In the genomic region with DNA sequence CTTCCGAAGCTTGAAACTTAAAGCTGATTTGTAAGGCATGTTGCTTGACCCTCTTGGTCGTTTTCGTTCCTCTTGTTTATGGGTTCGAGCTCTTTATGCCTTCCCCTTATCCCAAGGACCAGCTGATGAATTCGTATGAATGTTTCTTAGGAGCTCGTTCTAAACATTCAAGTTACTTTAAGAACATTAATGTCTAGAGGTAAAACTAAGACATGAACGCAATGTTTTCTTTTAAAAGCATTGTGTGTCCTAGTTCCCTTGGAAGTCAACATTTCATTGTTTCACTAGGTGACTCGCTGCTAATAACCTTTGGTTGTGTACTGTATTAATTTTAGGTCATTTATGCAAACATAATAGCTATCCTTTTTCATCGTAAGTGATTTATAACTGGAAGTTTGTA, we compare ENCODE assay signal across 9 mouse cellular contexts. TPM values are rescaled to one million over a fixed set of nuclear protein-coding genes. Genes with fewer than 3 reads are reported as not detected.
A peak's percentile ranks its signal among the peaks of the same experiment; 100 is the strongest.
DNase-seq lines count a peak whose midpoint lies in the region; ATAC-seq lines count a peak whose summit lies in the region.
"Had no signal": no experiment of that assay in that cellular context is flagged by ENCODE, and none has a peak within 500 bp of the region (broad histone marks: within the 10 kb centered on the region; RNA-seq: fewer than 3 reads in every experiment).

No protein-coding gene starts in this region.

- 81% methylated on average over 9 of the region's 9 CpGs for WGBS in heart, embryonic 13.5 days
- 90% methylated on average over 9 of the region's 9 CpGs for WGBS in hindbrain, embryonic 13.5 days
- WGBS in midbrain, embryonic 12.5 days = 86% methylated on average over 9 of the region's 9 CpGs

- no peak overlapping the region for H3K27ac ChIP-seq in heart, embryonic 13.5 days (replicated peaks)
- no peak overlapping the region for H3K27ac ChIP-seq in brown adipose tissue, adult 24 weeks (replicated peaks; ENCODE audit: low read depth, low read length)
- H3K27ac ChIP-seq in hindbrain, embryonic 13.5 days = no peak overlapping the region
- no peak overlapping the region for H3K27ac ChIP-seq in midbrain, embryonic 12.5 days (replicated peaks)

- no peaks in the 10 kb centered on the region for H3K27me3 ChIP-seq in heart, embryonic 13.5 days (replicated peaks)
- H3K27me3 ChIP-seq in hindbrain, embryonic 13.5 days = no peaks in the 10 kb centered on the region
- no peaks in the 10 kb centered on the region for H3K27me3 ChIP-seq in midbrain, embryonic 12.5 days

- H3K4me1 ChIP-seq in heart, embryonic 13.5 days = peaks cover 11% of the 10 kb centered on the region
- no peaks in the 10 kb centered on the region for H3K4me1 ChIP-seq in brown adipose tissue, adult 24 weeks (ENCODE audit: control insufficient read depth, insufficient read depth, insufficient read length, low read length)
- peaks cover 6% of the 10 kb centered on the region for H3K4me1 ChIP-seq in hindbrain, embryonic 13.5 days (replicated peaks)
- 0 out of 2 replicates have a peak, but pooled peaks cover 6% of the 10 kb centered on the region for H3K4me1 ChIP-seq in midbrain, embryonic 12.5 days

- no peak for ATAC-seq in heart, embryonic 13.5 days (ENCODE audit: extremely low read depth, insufficient number of reproducible peaks, low FRiP score, low TSS enrichment)
- ATAC-seq in hindbrain, embryonic 13.5 days (ENCODE audit: low FRiP score) = no peak
- no peak for ATAC-seq in midbrain, embryonic 12.5 days (ENCODE audit: low FRiP score, low read depth)

- H3K36me3 ChIP-seq in heart, embryonic 13.5 days = no peaks in the 10 kb centered on the region
- no peaks in the 10 kb centered on the region for H3K36me3 ChIP-seq in hindbrain, embryonic 13.5 days
- H3K36me3 ChIP-seq in midbrain, embryonic 12.5 days = no peaks in the 10 kb centered on the region

- H3K4me2 ChIP-seq in heart, embryonic 13.5 days = peak overlapping the region; percentile 79
- H3K4me2 ChIP-seq in hindbrain, embryonic 13.5 days = peak overlapping the region; percentile 82
- peak overlapping the region; percentile 83 for H3K4me2 ChIP-seq in midbrain, embryonic 12.5 days (replicated peaks)

- H3K4me3 ChIP-seq in heart, embryonic 13.5 days = peak overlapping the region; percentile 73
- H3K4me3 ChIP-seq in brown adipose tissue, adult 24 weeks (ENCODE audit: insufficient read depth, low read depth, low read length) = peak overlapping the region; percentile 89; the same call in 1 of the 2 replicates
- H3K4me3 ChIP-seq in hindbrain, embryonic 13.5 days = peak overlapping the region; percentile 79
- peak overlapping the region; percentile 84 for H3K4me3 ChIP-seq in midbrain, embryonic 12.5 days

- no peaks in the 10 kb centered on the region for H3K9me3 ChIP-seq in heart, embryonic 13.5 days
- H3K9me3 ChIP-seq in hindbrain, embryonic 13.5 days = no peaks in the 10 kb centered on the region
- no peaks in the 10 kb centered on the region for H3K9me3 ChIP-seq in midbrain, embryonic 12.5 days

- DNase-seq in heart, adult 8-10 months (ENCODE audit: low spot score) = no peak
- no peak for DNase-seq in cerebellum, adult 18-20 months
- no peak for DNase-seq in urinary bladder, postnatal 10 days (ENCODE audit: low spot score)
- no peak for DNase-seq in layer of hippocampus, adult 9-11 months

- peak overlapping the region; percentile 90 for H3K9ac ChIP-seq in heart, embryonic 13.5 days
- no peak overlapping the region for H3K9ac ChIP-seq in hindbrain, embryonic 13.5 days
- no peak overlapping the region; the same call in 1 of the 2 replicates for H3K9ac ChIP-seq in midbrain, embryonic 12.5 days (replicated peaks)

RNA-seq across cellular contexts. Expression of gene Rmdn2, which starts 4.2 kb away (rescaled TPM):
- 13.5 and 14.5 TPM in 2 replicates for polyA plus RNA-seq in heart, embryonic 13.5 days (2015; fragmentation: Nextera tagmentation; extraction: Ambion mirVana)
- 10 to 100 TPM in 3 of 4 experiments, 1 to 10 TPM in 1; 9.6 to 15.5 (median 14.7) TPM for total RNA-seq in heart, adult 8-10 months (2022)
- 9.3 and 10.6 TPM in 2 replicates for polyA plus RNA-seq in brown adipose tissue, adult 24 weeks (2012; ENCODE audit: insufficient read depth, insufficient read length, missing spikeins)
- 8.0 and 8.8 TPM in 2 replicates for polyA plus RNA-seq in hindbrain, embryonic 13.5 days (2015; fragmentation: Nextera tagmentation; extraction: Ambion mirVana)
- polyA plus RNA-seq in midbrain, embryonic 12.5 days (2016; fragmentation: Nextera tagmentation; extraction: Ambion mirVana) = 5.8 and 6.3 TPM in 2 replicates
- total RNA-seq: MEL had no signal
